Mouse (Mus musculus) lung, postnatal 0 days (tissue): ENCODE results near the gene Ncstn.

ENCODE experiments used
- CTCF ChIP-seq: IDR thresholded peaks from 2 replicates; pipeline ENCODE4 v1.5.1; 2016; ENCODE audit warnings: antibody characterized with exemption, mild to moderate bottlenecking
- EP300 ChIP-seq: IDR thresholded peaks from 2 replicates; pipeline ENCODE4 v1.6.1; 2016; ENCODE audit warnings: antibody characterized with exemption, mild to moderate bottlenecking, control low read depth

- TF ChIP-seq CTCF, result no peak
- no peak for TF ChIP-seq EP300
These were observed 52.7 kb downstream of the Ncstn start for GRCm38 (mm10) chr1:172029914-172030313.
